Mouse (Mus musculus): ENCODE results near the gene 9230104L09Rik.

GRCm38 (mm10) chr2:148884738-148885137, 19.9 kb upstream of the 9230104L09Rik start:
- TF ChIP-seq CTCF (IDR thresholded peaks at IDR 0.05; ENCODE audit: low read depth) (no peak), EP300 (optimal IDR thresholded peaks at IDR 0.05) (no peak)
